Mouse (Mus musculus) frontal cortex, postnatal 25 days (tissue): ENCODE data around the gene 2700081O15Rik.
"Not testable (repeated sequence)": the region's sequence is repeated elsewhere in the genome, so short reads cannot be mapped to it uniquely, and the experiment has no call there.

ENCODE experiments used
- DNase-seq, 2 experiments: peaks; one replicate each; pipeline ENCODE4 v3.0.0; 2022; ENCODE audit warnings: low spot score in 2 of 2

2700081O15Rik gene

GRCm38 (mm10) chr19:7416834-7417735 is at the start of gene 2700081O15Rik:
Gene 2700081O15Rik (plus strand): TSS chr19:7417625.
- DNase-seq = peak; percentile 55 to 66

GRCm38 (mm10) chr19:7369469-7369868 is 48.0 kb upstream of the 2700081O15Rik start:
- DNase-seq = not testable (repeated sequence)

- DNase-seq = no peak
Observed at GRCm38 (mm10) chr19:7374491-7374890, 42.9 kb upstream of the 2700081O15Rik start.

- no peak for DNase-seq
Observed at GRCm38 (mm10) chr19:7377639-7378038, 39.8 kb upstream of the 2700081O15Rik start.

- no peak for DNase-seq
Observed at GRCm38 (mm10) chr19:7381906-7382247, 35.5 kb upstream of the 2700081O15Rik start.

- peak; percentile 21 to 36 for DNase-seq
Observed at GRCm38 (mm10) chr19:7382248-7382902, 35.0 kb upstream of the 2700081O15Rik start.

GRCm38 (mm10) chr19:7382903-7383865 is 34.2 kb upstream of the 2700081O15Rik start, which contains the start of gene Spindoc:
Gene Spindoc (minus strand): TSS chr19:7382994.
- peak; percentile 97 to 98 for DNase-seq

- DNase-seq = no peak
Observed at GRCm38 (mm10) chr19:7386042-7386441, 31.4 kb upstream of the 2700081O15Rik start.

- DNase-seq = no peak
Observed at GRCm38 (mm10) chr19:7388488-7388887, 28.9 kb upstream of the 2700081O15Rik start.

GRCm38 (mm10) chr19:7396867-7397826 is 20.3 kb upstream of the 2700081O15Rik start:
- not testable (repeated sequence) for DNase-seq

GRCm38 (mm10) chr19:7398898-7399297 is 18.5 kb upstream of the 2700081O15Rik start:
- not testable (repeated sequence) for DNase-seq

GRCm38 (mm10) chr19:7400635-7401034 is 16.8 kb upstream of the 2700081O15Rik start:
- no peak for DNase-seq

GRCm38 (mm10) chr19:7404623-7405229 is 12.7 kb upstream of the 2700081O15Rik start:
- no peak for DNase-seq

- DNase-seq = no peak
Observed at GRCm38 (mm10) chr19:7412361-7412760, 5.1 kb upstream of the 2700081O15Rik start.

GRCm38 (mm10) chr19:7415916-7416833 is 1.2 kb upstream of the 2700081O15Rik start:
- DNase-seq = no peak

GRCm38 (mm10) chr19:7417911-7418849 is 755 bp downstream of the 2700081O15Rik start:
- peak in 1 of 2 experiments; percentile 75 for DNase-seq

- DNase-seq = no peak
Observed at GRCm38 (mm10) chr19:7419134-7419533, 1.7 kb downstream of the 2700081O15Rik start.

GRCm38 (mm10) chr19:7420108-7420507 is 2.7 kb downstream of the 2700081O15Rik start:
- no peak for DNase-seq
